Mouse (Mus musculus) kidney, postnatal 25 days (tissue): ENCODE measurements around the gene Il10rb.

Source experiments
- DNase-seq, 2 experiments: peaks; one replicate each; pipeline ENCODE4 v3.0.0; 2021; ENCODE audit warnings: mixed read lengths in 2 of 2

Il10rb gene

GRCm38 (mm10) chr16:91384221-91384620 is 21.7 kb upstream of the Il10rb start:
- DNase-seq = no peak

GRCm38 (mm10) chr16:91385621-91386020 is 20.3 kb upstream of the Il10rb start:
- peak; percentile 60 to 82 for DNase-seq

- DNase-seq = no peak
Measured at GRCm38 (mm10) chr16:91386419-91387120, 19.4 kb upstream of the Il10rb start.

- DNase-seq = no peak
Measured at GRCm38 (mm10) chr16:91387121-91387486, 18.9 kb upstream of the Il10rb start.

- DNase-seq = no peak
Measured at GRCm38 (mm10) chr16:91390100-91390499, 15.9 kb upstream of the Il10rb start.

GRCm38 (mm10) chr16:91391421-91391820 is 14.5 kb upstream of the Il10rb start, which contains the start of gene Gm21970:
TSS of gene Gm21970 (plus strand) at chr16:91391721.
- DNase-seq = no peak

- DNase-seq = no peak
Measured at GRCm38 (mm10) chr16:91394826-91395410, 11.0 kb upstream of the Il10rb start.

GRCm38 (mm10) chr16:91395633-91396392 is 10.2 kb upstream of the Il10rb start:
- DNase-seq = no peak

- no peak for DNase-seq
Measured at GRCm38 (mm10) chr16:91396844-91397537, 9.0 kb upstream of the Il10rb start.

- DNase-seq = no peak
Measured at GRCm38 (mm10) chr16:91398030-91398429, 7.9 kb upstream of the Il10rb start.

- no peak for DNase-seq
Measured at GRCm38 (mm10) chr16:91398944-91399343, 7.0 kb upstream of the Il10rb start.

- no peak for DNase-seq
Measured at GRCm38 (mm10) chr16:91401569-91402165, 4.3 kb upstream of the Il10rb start.

- no peak for DNase-seq
Measured at GRCm38 (mm10) chr16:91403784-91404183, 2.2 kb upstream of the Il10rb start.

GRCm38 (mm10) chr16:91404187-91404586 is 1.8 kb upstream of the Il10rb start:
- no peak for DNase-seq

GRCm38 (mm10) chr16:91404828-91405577 is 961 bp upstream of the Il10rb start:
- peak in 1 of 2 experiments; percentile 55 for DNase-seq

- peak; percentile 45 to 75 for DNase-seq
Measured at GRCm38 (mm10) chr16:91406585-91407220, 739 bp downstream of the Il10rb start.

GRCm38 (mm10) chr16:91413102-91413844 is 7.3 kb downstream of the Il10rb start:
- DNase-seq = peak; percentile 68 to 84

- DNase-seq = peak in 1 of 2 experiments; percentile 69
Measured at GRCm38 (mm10) chr16:91415391-91416189, 9.6 kb downstream of the Il10rb start.

- DNase-seq = no peak
Measured at GRCm38 (mm10) chr16:91416357-91416756, 10.4 kb downstream of the Il10rb start.

- DNase-seq = no peak
Measured at GRCm38 (mm10) chr16:91416938-91417337, 11.0 kb downstream of the Il10rb start.
